Mouse (Mus musculus): ENCODE measurements around the gene Apba3.

GRCm38 (mm10) chr10:81272356-81272755 is 5.6 kb downstream of the Apba3 start:
- TF ChIP-seq EP300 (IDR thresholded peaks at IDR 0.05; ENCODE audit: low read depth in 1 of 2, low read length in 2 of 2): no peak
- no peak for TF ChIP-seq ZMIZ1 (IDR thresholded peaks at IDR 0.05; ENCODE audit: low read depth, low read length)
- no peak for TF ChIP-seq USF1 (IDR thresholded peaks at IDR 0.05; ENCODE audit: low read depth, low read length)
- TF ChIP-seq CTCF (IDR thresholded peaks at IDR 0.05 in 2 of 3, conservative IDR thresholded peaks at IDR 0.05 in 1 of 3; ENCODE audit: control insufficient read depth in 1 of 3, insufficient read depth in 1 of 3, low read depth in 2 of 3, low read length in 3 of 3, poor library complexity in 1 of 3, severe bottlenecking in 1 of 3): no peak
- TF ChIP-seq SIN3A (IDR thresholded peaks at IDR 0.05; ENCODE audit: low read length): no peak
- TF ChIP-seq RCOR1 (IDR thresholded peaks at IDR 0.05; ENCODE audit: low read depth, low read length): no peak
- no peak for TF ChIP-seq HCFC1 (IDR thresholded peaks at IDR 0.05; ENCODE audit: low read depth, low read length)
- TF ChIP-seq ZKSCAN1 (IDR thresholded peaks at IDR 0.05; ENCODE audit: low read depth, low read length): no peak
- TF ChIP-seq GATA1 (IDR thresholded peaks at IDR 0.05; ENCODE audit: low read depth, low read length): no peak
- TF ChIP-seq MEF2A (IDR thresholded peaks at IDR 0.05; ENCODE audit: extremely low read depth, insufficient replicate concordance, low read depth, low read length, poor library complexity, severe bottlenecking): no peak
- TF ChIP-seq POLR2A (IDR thresholded peaks at IDR 0.05; ENCODE audit: control insufficient read depth in 1 of 2, insufficient read depth in 1 of 2, low read depth in 1 of 2, low read length in 2 of 2, poor library complexity in 1 of 2): no peak
